Mouse (Mus musculus) C2C12 (cell line): ENCODE measurements around the gene Fiz1. TPM values are rescaled to one million over a fixed set of nuclear protein-coding genes. Genes with fewer than 3 reads are reported as not detected.

Source experiments
- H3K27me3 ChIP-seq: one replicate; pipeline ENCODE4 v1.6.1; 2011; ENCODE audit not compliant: control insufficient read depth, insufficient read depth, insufficient read length
- H3K36me3 ChIP-seq: one replicate; pipeline ENCODE4 v1.6.1; 2011; ENCODE audit not compliant: control insufficient read depth, insufficient read depth
- H3K4me3 ChIP-seq: one replicate; pipeline ENCODE4 v1.5.1; 2011; ENCODE audit warnings: mild to moderate bottlenecking, control low read depth; ENCODE audit not compliant: poor library complexity, insufficient read depth, severe bottlenecking
- H3K79me2 ChIP-seq: one replicate; pipeline ENCODE4 v1.6.1; 2011; ENCODE audit not compliant: control insufficient read depth, insufficient read depth
- H3K79me3 ChIP-seq: one replicate; pipeline ENCODE4 v1.6.1; 2011; ENCODE audit warnings: low read depth, control low read depth
- H3ac ChIP-seq: one replicate; pipeline ENCODE3; 2011; ENCODE audit warnings: low read depth; ENCODE audit not compliant: control insufficient read depth, insufficient read length
- CEBPB ChIP-seq: IDR thresholded peaks from one replicate; pipeline ENCODE4 v1.6.1; 2011; ENCODE audit warnings: low read depth, mild to moderate bottlenecking, control low read depth, moderate library complexity
- CTCF ChIP-seq: IDR thresholded peaks from one replicate; pipeline ENCODE4 v1.5.1; 2011; ENCODE audit not compliant: control insufficient read depth, insufficient read depth, insufficient read length
- FOSL1 ChIP-seq: IDR thresholded peaks from one replicate; pipeline ENCODE4 v1.8.0; 2011; ENCODE audit warnings: mild to moderate bottlenecking, low read length; ENCODE audit not compliant: poor library complexity, insufficient read depth, severe bottlenecking
- MAX ChIP-seq: IDR thresholded peaks from one replicate; pipeline ENCODE4 v1.6.1; 2011; ENCODE audit warnings: mild to moderate bottlenecking, control low read depth
- MYOD1 ChIP-seq: IDR thresholded peaks from one replicate; pipeline ENCODE4 v1.6.1; 2011; ENCODE audit warnings: low read depth; ENCODE audit not compliant: control insufficient read depth, insufficient read length
- MYOG ChIP-seq: IDR thresholded peaks from one replicate; pipeline ENCODE4 v1.6.1; 2011; ENCODE audit not compliant: control insufficient read depth, insufficient read length; ENCODE audit errors: extremely low read depth
- USF1 ChIP-seq: IDR thresholded peaks from one replicate; pipeline ENCODE4 v1.6.1; 2011; ENCODE audit warnings: low read depth, mild to moderate bottlenecking, control low read depth, moderate library complexity
- polyA plus RNA-seq: library from polyadenylated mRNA; unstranded; fragments of >200 nt; fragmentation: generic; extraction: Trizol; gene quantifications from one replicate; pipeline ENCODE4 v1.2.1, GENCODE M21; 2012; ENCODE audit warnings: missing spikeins

The Fiz1 gene
- polyA plus RNA-seq, 1 experiment: 30.6 TPM

DNA sequence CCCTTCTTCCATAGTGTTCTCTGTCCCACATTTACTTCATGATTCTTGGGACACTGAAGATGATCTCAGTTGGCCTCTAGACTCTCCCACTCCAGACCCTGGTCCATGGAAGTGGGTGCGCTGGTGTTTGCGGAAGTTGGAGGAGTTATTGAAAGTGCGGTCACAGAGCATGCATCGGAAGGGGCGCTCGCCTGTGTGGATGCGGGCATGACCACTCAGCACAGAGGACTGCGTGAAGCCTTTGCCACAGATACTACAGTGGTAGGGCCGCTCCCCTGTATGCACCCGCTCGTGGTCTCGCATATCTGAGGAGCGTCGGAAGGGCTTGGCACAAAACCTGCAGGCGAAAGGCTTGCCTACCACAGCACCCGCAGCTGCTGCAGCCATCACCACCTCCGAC is 21.1 kb upstream of the Fiz1 start:
- Histone ChIP-seq H3K27me3 (no peaks in the 10 kb centered on the region), H3K36me3 (peaks cover 29% of the 10 kb centered on the region), H3K79me2 (no peaks in the 10 kb centered on the region), H3ac (no peak overlapping the region), H3K79me3 (peaks cover 1% of the 10 kb centered on the region), H3K4me3 (no peak overlapping the region)
- no peak for TF ChIP-seq MYOD1
- no peak for TF ChIP-seq CTCF
- no peak for TF ChIP-seq MAX
- no peak for TF ChIP-seq USF1
- TF ChIP-seq FOSL1: no peak
- TF ChIP-seq MYOG: no peak
- TF ChIP-seq CEBPB: no peak

DNA sequence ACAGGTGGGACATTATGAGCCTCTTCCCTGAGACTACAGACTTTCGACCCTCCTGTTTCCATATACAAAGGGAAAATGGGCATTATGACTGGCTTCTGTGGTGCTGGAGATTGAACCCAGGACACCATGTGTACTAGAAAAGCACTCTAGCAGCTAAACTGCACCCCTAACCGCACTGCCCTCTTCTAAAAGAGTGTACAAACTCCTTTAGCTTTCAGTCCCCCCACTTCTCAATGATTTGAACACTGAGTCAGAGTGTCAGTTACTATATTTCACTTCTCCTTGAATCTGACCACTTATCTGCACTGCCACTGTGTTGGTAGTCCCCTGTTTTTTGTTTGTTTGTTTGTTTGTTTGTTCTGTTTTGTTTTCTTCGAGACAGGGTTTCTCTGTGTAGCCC is 19.3 kb upstream of the Fiz1 start, which contains the start of gene 4632433K11Rik:
TSS of gene 4632433K11Rik (plus strand) at position 301 of the 400 bp plus-strand sequence.
- Histone ChIP-seq H3K27me3 (no peaks in the 10 kb centered on the region), H3K79me3 (peaks cover 1% of the 10 kb centered on the region), H3K36me3 (peaks cover 45% of the 10 kb centered on the region), H3K79me2 (no peaks in the 10 kb centered on the region), H3ac (no peak within 1 kb of the TSS), H3K4me3 (no peak within 1 kb of the TSS)
- TF ChIP-seq FOSL1: no peak
- TF ChIP-seq MYOG: no peak
- TF ChIP-seq CTCF: no peak
- TF ChIP-seq CEBPB: no peak
- TF ChIP-seq USF1: no peak
- TF ChIP-seq MYOD1: no peak
- TF ChIP-seq MAX: no peak

DNA sequence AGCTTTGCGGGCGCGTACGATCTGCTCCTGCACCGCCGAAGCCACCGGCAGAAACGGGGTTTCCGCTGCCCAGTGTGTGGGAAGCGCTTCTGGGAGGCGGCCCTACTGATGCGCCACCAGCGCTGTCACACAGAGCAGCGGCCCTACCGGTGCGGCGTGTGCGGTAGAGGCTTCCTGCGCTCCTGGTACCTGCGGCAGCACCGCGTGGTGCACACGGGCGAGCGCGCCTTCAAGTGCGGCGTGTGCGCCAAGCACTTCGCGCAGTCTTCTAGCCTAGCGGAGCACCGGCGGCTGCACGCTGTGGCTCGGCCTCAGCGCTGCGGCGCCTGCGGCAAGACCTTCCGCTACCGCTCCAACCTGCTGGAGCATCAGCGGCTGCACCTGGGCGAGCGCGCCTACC is 17.0 kb upstream of the Fiz1 start:
- TF ChIP-seq MYOG: no peak
- no peak for TF ChIP-seq USF1
- no peak for TF ChIP-seq CEBPB
- no peak for TF ChIP-seq CTCF
- TF ChIP-seq MAX: no peak
- no peak for TF ChIP-seq MYOD1
- TF ChIP-seq FOSL1: no peak
- peaks cover 59% of the 10 kb centered on the region for H3K36me3 ChIP-seq
- H3K27me3 ChIP-seq: no peaks in the 10 kb centered on the region
- H3K4me3 ChIP-seq: no peak overlapping the region
- peaks cover 3% of the 10 kb centered on the region for H3K79me2 ChIP-seq
- peaks cover 1% of the 10 kb centered on the region for H3K79me3 ChIP-seq
- no peak overlapping the region for H3ac ChIP-seq

DNA sequence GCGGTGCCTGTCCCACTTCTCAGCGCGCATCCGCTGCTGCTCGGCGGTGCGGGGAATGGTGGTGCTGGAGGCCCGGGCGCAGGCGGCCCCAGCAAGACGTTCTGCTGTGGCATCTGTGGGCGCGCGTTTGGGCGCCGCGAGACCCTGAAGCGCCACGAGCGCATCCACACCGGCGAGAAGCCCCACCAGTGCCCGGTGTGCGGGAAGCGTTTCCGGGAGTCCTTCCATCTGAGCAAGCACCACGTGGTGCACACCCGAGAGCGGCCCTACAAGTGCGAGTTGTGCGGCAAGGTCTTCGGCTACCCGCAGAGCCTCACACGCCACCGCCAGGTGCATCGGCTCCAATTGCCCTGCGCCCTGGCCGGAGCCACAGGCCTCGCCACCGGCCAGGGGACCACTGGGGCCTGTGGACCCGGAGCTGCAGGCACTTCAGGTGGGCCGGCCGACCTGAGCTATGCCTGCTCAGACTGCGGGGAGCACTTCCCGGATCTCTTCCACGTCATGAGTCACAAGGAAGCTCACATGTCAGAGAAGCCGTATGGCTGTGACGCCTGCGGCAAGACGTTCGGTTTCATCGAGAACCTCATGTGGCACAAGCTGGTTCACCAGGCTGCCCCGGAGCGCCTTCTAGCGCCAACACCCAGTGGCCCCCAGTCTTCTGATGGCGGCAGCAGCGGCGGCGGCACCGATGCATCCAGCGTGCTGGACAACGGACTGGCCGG is 16.2 kb upstream of the Fiz1 start:
- H3K4me3 ChIP-seq: no peak overlapping the region
- no peak for TF ChIP-seq MYOD1
- TF ChIP-seq CEBPB: no peak
- TF ChIP-seq CTCF: no peak
- no peak for TF ChIP-seq MYOG
- H3K79me3 ChIP-seq: peaks cover 3% of the 10 kb centered on the region
- H3K36me3 ChIP-seq: peaks cover 66% of the 10 kb centered on the region
- H3K79me2 ChIP-seq: peaks cover 10% of the 10 kb centered on the region
- no peaks in the 10 kb centered on the region for H3K27me3 ChIP-seq
- H3ac ChIP-seq: no peak overlapping the region

DNA sequence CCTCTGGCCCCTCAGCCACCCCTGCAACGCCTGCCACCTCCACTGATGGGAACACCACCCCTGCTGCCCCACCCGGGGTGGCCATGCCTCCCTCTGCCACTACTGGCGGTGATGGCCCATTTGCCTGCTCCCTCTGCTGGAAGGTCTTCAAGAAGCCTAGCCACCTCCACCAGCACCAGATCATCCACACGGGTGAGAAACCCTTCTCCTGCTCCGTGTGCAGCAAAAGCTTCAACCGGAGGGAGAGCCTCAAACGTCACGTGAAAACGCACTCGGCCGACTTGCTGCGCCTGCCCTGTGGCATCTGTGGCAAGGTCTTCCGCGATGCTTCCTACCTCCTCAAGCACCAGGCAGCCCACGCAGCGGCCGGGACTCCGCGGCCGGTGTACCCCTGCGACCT is 15.4 kb upstream of the Fiz1 start:
- Histone ChIP-seq H3ac (no peak overlapping the region), H3K79me3 (peaks cover 7% of the 10 kb centered on the region), H3K79me2 (peaks cover 18% of the 10 kb centered on the region), H3K36me3 (peaks cover 73% of the 10 kb centered on the region), H3K27me3 (no peaks in the 10 kb centered on the region), H3K4me3 (no peak overlapping the region)
- TF ChIP-seq FOSL1 (no peak), CTCF (no peak), MAX (no peak), MYOD1 (no peak), MYOG (no peak), USF1 (no peak), CEBPB (no peak)

DNA sequence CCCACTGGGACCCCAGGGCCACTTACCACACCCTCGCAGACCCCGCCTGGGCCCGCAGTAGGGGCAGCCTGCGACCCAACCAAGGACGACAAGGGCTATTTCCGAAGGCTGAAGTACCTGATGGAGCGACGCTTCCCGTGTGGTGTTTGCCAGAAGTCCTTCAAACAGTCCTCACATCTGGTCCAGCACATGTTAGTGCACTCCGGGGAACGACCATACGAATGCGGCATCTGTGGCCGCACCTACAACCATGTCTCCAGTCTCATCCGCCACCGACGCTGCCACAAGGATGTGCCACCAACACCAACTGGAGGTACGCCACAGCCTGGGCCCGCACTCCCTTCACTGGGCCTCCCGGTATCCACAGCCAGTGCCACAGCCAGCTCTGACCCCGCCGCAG is 15.0 kb upstream of the Fiz1 start:
- Histone ChIP-seq H3K27me3 (no peaks in the 10 kb centered on the region), H3K79me3 (peaks cover 11% of the 10 kb centered on the region), H3K79me2 (peaks cover 22% of the 10 kb centered on the region), H3ac (no peak overlapping the region), H3K36me3 (peaks cover 76% of the 10 kb centered on the region), H3K4me3 (no peak overlapping the region)
- TF ChIP-seq FOSL1 (no peak), CEBPB (no peak), CTCF (no peak), MYOD1 (no peak), USF1 (no peak), MAX (no peak), MYOG (no peak)
